Mouse (Mus musculus): ENCODE measurements around the gene Depp1. TPM values are rescaled to one million over a fixed set of nuclear protein-coding genes. Genes with fewer than 3 reads are reported as not detected.

The Depp1 gene
- polyA plus RNA-seq, 1 experiment from 2014 or later: 26.7 TPM

GRCm38 (mm10) chr6:116682317-116682716 is 31.9 kb downstream of the Depp1 start:
- Histone ChIP-seq H3K4me3 (replicated peaks) (no peak overlapping the region), H3K4me2 (no peak overlapping the region), H3K4me1 (replicated peaks) (no peaks in the 10 kb centered on the region), H3K36me3 (replicated peaks) (no peaks in the 10 kb centered on the region), H3K9me3 (replicated peaks) (no peaks in the 10 kb centered on the region), H3K27me3 (no peaks in the 10 kb centered on the region), H3K27ac (replicated peaks) (no peak overlapping the region), H3K9ac (no peak overlapping the region)
- 0 out of 2 replicates have a peak, but pooled peaks have one; percentile 37 for ATAC-seq (ENCODE audit: insufficient read depth)
- 6% methylated on average over 6 of the region's 6 CpGs for WGBS (ENCODE audit: insufficient replicate concordance)

GRCm38 (mm10) chr6:116693639-116694038 is 43.2 kb downstream of the Depp1 start:
- Histone ChIP-seq H3K27me3 (no peaks in the 10 kb centered on the region), H3K27ac (replicated peaks) (no peak overlapping the region), H3K4me2 (no peak overlapping the region), H3K4me1 (replicated peaks) (no peaks in the 10 kb centered on the region), H3K9me3 (replicated peaks) (no peaks in the 10 kb centered on the region), H3K9ac (no peak overlapping the region), H3K36me3 (replicated peaks) (no peaks in the 10 kb centered on the region), H3K4me3 (replicated peaks) (no peak overlapping the region)
- no peak for ATAC-seq (ENCODE audit: insufficient read depth)
- 61% methylated on average over 4 of the region's 4 CpGs for WGBS (ENCODE audit: insufficient replicate concordance)

GRCm38 (mm10) chr6:116694346-116694745 is 43.9 kb downstream of the Depp1 start:
- H3K4me1 ChIP-seq (replicated peaks): no peaks in the 10 kb centered on the region
- H3K9me3 ChIP-seq (replicated peaks): no peaks in the 10 kb centered on the region
- H3K27me3 ChIP-seq: no peaks in the 10 kb centered on the region
- H3K36me3 ChIP-seq (replicated peaks): no peaks in the 10 kb centered on the region
- ATAC-seq (ENCODE audit: insufficient read depth): no peak
- no peak overlapping the region for H3K27ac ChIP-seq (replicated peaks)
- H3K9ac ChIP-seq: no peak overlapping the region
- WGBS (ENCODE audit: insufficient replicate concordance): 59% methylated on average over 3 of the region's 3 CpGs
- no peak overlapping the region for H3K4me2 ChIP-seq
- H3K4me3 ChIP-seq (replicated peaks): no peak overlapping the region

- 28% methylated on average over 2 of the region's 2 CpGs for WGBS (ENCODE audit: insufficient replicate concordance)
- H3K9ac ChIP-seq: no peak overlapping the region
- no peak overlapping the region for H3K27ac ChIP-seq (replicated peaks)
- no peaks in the 10 kb centered on the region for H3K27me3 ChIP-seq
- H3K4me1 ChIP-seq (replicated peaks): no peaks in the 10 kb centered on the region
- no peaks in the 10 kb centered on the region for H3K9me3 ChIP-seq (replicated peaks)
- H3K36me3 ChIP-seq (replicated peaks): no peaks in the 10 kb centered on the region
- ATAC-seq (ENCODE audit: insufficient read depth): no peak
- H3K4me2 ChIP-seq: no peak overlapping the region
- H3K4me3 ChIP-seq (replicated peaks): no peak overlapping the region
Measured at GRCm38 (mm10) chr6:116697413-116697812, 47.0 kb downstream of the Depp1 start.

GRCm38 (mm10) chr6:116697896-116698425 is 47.6 kb downstream of the Depp1 start:
- ATAC-seq (ENCODE audit: insufficient read depth): no peak
- Histone ChIP-seq H3K4me3 (replicated peaks) (no peak overlapping the region), H3K27ac (replicated peaks) (no peak overlapping the region), H3K9ac (no peak overlapping the region), H3K27me3 (no peaks in the 10 kb centered on the region), H3K9me3 (replicated peaks) (no peaks in the 10 kb centered on the region), H3K36me3 (replicated peaks) (no peaks in the 10 kb centered on the region), H3K4me2 (no peak overlapping the region), H3K4me1 (replicated peaks) (no peaks in the 10 kb centered on the region)
- 55% methylated on average over 4 of the region's 4 CpGs for WGBS (ENCODE audit: insufficient replicate concordance)

GRCm38 (mm10) chr6:116700821-116701220 is 50.4 kb downstream of the Depp1 start:
- H3K27me3 ChIP-seq: no peaks in the 10 kb centered on the region
- H3K9ac ChIP-seq: no peak overlapping the region
- H3K27ac ChIP-seq (replicated peaks): no peak overlapping the region
- H3K4me1 ChIP-seq (replicated peaks): no peaks in the 10 kb centered on the region
- no peak overlapping the region for H3K4me2 ChIP-seq
- H3K4me3 ChIP-seq (replicated peaks): no peak overlapping the region
- no peaks in the 10 kb centered on the region for H3K36me3 ChIP-seq (replicated peaks)
- no peaks in the 10 kb centered on the region for H3K9me3 ChIP-seq (replicated peaks)
- ATAC-seq (ENCODE audit: insufficient read depth): no peak

Small RNA genes lying within 50 kb of the gene (microRNA-seq; reads per million reads assigned to microRNA genes)
- 2.0 reads per million for gene Mir7043

Other genes starting within 250 kb of the Depp1 start
- gene Alox5, start 189.4 kb upstream of the Depp1 start, polyA plus RNA-seq (2015; fragmentation: Nextera tagmentation; extraction: Ambion mirVana): 4.8 and 6.1 TPM in 2 replicates
- gene Olfr211, start 161.5 kb upstream of the Depp1 start, polyA plus RNA-seq (2015; fragmentation: Nextera tagmentation; extraction: Ambion mirVana): not detected in 2 replicates
- gene Olfr212, start 144.1 kb upstream of the Depp1 start, polyA plus RNA-seq (2015; fragmentation: Nextera tagmentation; extraction: Ambion mirVana): not detected in 2 replicates
- gene Olfr213, start 112.2 kb upstream of the Depp1 start, polyA plus RNA-seq (2015; fragmentation: Nextera tagmentation; extraction: Ambion mirVana): not detected in 2 replicates
- 0.21 and 0.26 TPM in 2 replicates for gene Gm5580, start 99.5 kb upstream of the Depp1 start, polyA plus RNA-seq (2015; fragmentation: Nextera tagmentation; extraction: Ambion mirVana)
- gene Olfr214, start 96.4 kb upstream of the Depp1 start, polyA plus RNA-seq (2015; fragmentation: Nextera tagmentation; extraction: Ambion mirVana): not detected in 2 replicates
- not detected in 2 replicates for gene Olfr215, start 66.4 kb upstream of the Depp1 start, polyA plus RNA-seq (2015; fragmentation: Nextera tagmentation; extraction: Ambion mirVana)
- gene Zfp422, start 21.6 kb upstream of the Depp1 start, polyA plus RNA-seq (2015; fragmentation: Nextera tagmentation; extraction: Ambion mirVana): 22.0 and 22.7 TPM in 2 replicates
- gene Rassf4, start 23.3 kb downstream of the Depp1 start, polyA plus RNA-seq (2015; fragmentation: Nextera tagmentation; extraction: Ambion mirVana): 7.7 and 8.2 TPM in 2 replicates
- gene Tmem72, start 66.3 kb downstream of the Depp1 start, polyA plus RNA-seq (2015; fragmentation: Nextera tagmentation; extraction: Ambion mirVana): 0.01 and 0.05 TPM in 2 replicates